Mouse (Mus musculus): ENCODE data around the gene Eftud2.

GRCm38 (mm10) chr11:102864272-102864671 is 16.5 kb downstream of the Eftud2 start:
- peak; percentile 67 for TF ChIP-seq CTCF (IDR thresholded peaks at IDR 0.05; ENCODE audit: low read depth)
- no peak for TF ChIP-seq EP300 (IDR thresholded peaks at IDR 0.05; ENCODE audit: low read depth)
